Mouse (Mus musculus) cortical plate, adult 2 months (tissue): Measurements from ENCODE around the gene Syngr2.

Source experiments
- CTCF ChIP-seq: fragments of 200-500 bp; IDR thresholded peaks from 2 replicates; pipeline ENCODE4 v1.5.1; 2011; ENCODE audit warnings: mild to moderate bottlenecking, control low read depth, low read length; ENCODE audit not compliant: insufficient read depth; ENCODE audit errors: extremely low read depth
- POLR2A ChIP-seq: fragments of 200-500 bp; IDR thresholded peaks from 2 replicates; pipeline ENCODE4 v1.6.1; 2011; ENCODE audit warnings: mild to moderate bottlenecking, low read length, control low read depth; ENCODE audit not compliant: insufficient read depth; ENCODE audit errors: extremely low read depth

DNA sequence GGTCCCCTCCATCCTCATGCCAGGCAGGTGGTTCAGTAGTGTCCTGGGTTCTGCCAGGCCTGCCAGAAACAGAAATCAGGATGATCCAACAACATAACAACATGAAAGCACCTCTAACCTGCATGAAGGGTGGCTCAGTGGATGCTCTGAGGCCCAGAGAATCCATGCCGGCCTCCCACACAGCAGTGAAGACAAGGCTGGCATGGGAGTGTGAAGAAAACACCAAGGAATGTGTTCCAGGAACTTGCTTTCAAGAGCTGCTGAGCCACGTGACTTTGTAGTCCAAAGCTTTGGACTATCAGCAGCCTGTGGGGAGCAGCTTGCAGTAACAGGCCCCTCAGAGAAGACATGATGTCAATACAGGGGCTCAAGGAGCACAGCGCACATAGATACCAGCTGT lies 43.2 kb upstream of the Syngr2 start:
- TF ChIP-seq CTCF, result no peak
- TF ChIP-seq POLR2A, result no peak
